ENCODE assay signal across 12 mouse cellular contexts in the genomic region with DNA sequence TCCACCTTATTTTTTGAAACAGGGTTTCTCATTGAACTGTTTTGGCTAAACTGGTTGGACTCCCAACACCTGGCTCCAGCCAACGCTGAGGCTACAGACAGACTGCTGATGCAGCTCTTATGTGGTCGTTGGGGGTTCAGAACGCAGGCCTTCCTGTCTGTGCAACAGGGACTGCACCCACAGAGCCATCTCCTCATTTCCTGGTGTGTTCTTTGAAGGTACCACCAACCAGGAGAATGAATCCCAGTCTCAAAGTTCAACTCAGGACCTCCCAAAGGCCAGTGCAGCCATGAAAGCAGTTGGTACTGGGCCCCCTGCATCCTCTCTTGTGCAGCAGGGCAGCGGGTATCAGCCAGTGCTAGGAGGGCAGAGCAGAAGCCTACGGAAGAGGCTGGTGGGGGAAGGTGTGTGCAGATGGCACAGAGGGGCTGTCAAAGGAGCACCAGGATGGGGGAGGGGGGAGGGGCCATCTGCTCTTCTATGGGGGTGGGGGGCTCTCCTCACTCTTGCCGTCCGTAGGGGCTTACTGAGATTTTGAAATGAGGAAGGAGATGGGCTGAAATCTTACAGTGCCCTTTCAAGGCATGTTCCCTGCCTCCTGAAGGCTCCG.
"Had no signal": no experiment of that assay in that cellular context is flagged by ENCODE, and none has a peak within 500 bp of the region (broad histone marks: within the 10 kb centered on the region; RNA-seq: fewer than 3 reads in every experiment).

No protein-coding gene starts in this region.

- DNase-seq: kidney, adult 9 months; kidney, postnatal 36 days; lung, adult 18-20 months; midbrain, embryonic 14.5 days; retina, postnatal 1 day; right cerebral cortex, postnatal 4 days had no signal

- H3K36me3 ChIP-seq: limb, embryonic 13.5 days; neural tube, embryonic 12.5 days; stomach, embryonic 15.5 days had no signal

- H3K4me3 ChIP-seq: limb, embryonic 13.5 days; myocyte; neural tube, embryonic 12.5 days; stomach, embryonic 15.5 days had no signal

- H3K27me3 ChIP-seq: limb, embryonic 13.5 days; neural tube, embryonic 12.5 days; stomach, embryonic 15.5 days had no signal

- H3K4me2 ChIP-seq: limb, embryonic 13.5 days; neural tube, embryonic 12.5 days; stomach, embryonic 15.5 days had no signal

- H3K9me3 ChIP-seq: limb, embryonic 13.5 days; neural tube, embryonic 12.5 days; stomach, embryonic 15.5 days had no signal

- H3K4me1 ChIP-seq: neural tube, embryonic 12.5 days had no signal

- H3K9ac ChIP-seq: limb, embryonic 13.5 days; liver, embryonic 14.5 days; neural tube, embryonic 12.5 days; stomach, embryonic 15.5 days had no signal

- H3K27ac ChIP-seq: kidney, postnatal 0 days; limb, embryonic 13.5 days; liver, embryonic 14.5 days; neural tube, embryonic 12.5 days; stomach, embryonic 15.5 days had no signal
